Mouse (Mus musculus) spleen, adult 12 weeks (tissue): ENCODE measurements around the gene Lama5.

Experiments
- DNase-seq: peaks from one replicate; pipeline ENCODE4 v3.0.0; 2022; ENCODE audit warnings: low spot score

Gene Lama5

DNA sequence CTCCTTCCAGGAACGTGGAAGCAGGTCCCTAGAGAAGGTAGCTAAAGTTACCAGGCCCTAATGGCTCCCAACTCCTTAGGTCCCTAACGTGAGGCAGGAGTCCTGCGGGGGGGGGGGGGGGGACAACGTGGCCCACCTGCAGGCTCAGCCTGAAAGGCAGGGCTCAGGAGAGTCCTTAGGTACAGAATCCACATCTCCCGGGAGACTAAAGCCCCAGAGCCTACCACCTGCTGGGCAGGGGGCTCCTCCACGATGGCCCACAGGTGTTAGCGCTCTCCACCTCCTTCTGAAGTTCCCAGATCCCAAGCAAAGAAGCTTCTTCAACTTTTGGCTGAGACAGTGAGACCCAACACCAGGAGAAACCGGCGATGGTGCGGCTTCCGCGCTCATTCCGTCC lies 1.0 kb downstream of the Lama5 start:
- no peak for DNase-seq

- no peak for DNase-seq
Observed at GRCm38 (mm10) chr2:180222250-180222649, 3.4 kb downstream of the Lama5 start.

DNA sequence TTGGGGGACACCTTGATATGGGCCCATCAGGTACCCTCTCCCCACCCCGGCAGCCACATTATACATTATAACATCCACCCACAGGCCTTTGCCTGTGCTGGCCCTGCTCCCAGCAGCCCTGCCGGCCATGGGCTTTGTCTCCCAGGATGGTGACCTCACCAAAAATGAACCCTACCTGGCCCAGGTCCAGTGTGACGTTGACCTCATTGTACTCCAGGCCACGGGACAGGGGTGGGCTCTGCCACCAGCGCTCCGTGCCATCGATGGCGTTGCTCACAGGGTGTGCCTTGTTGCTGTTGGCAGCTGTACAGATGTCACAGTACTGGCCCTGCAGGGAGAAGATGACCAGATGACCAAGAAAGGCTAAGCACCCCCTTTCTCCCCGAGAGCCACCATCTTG lies 4.6 kb downstream of the Lama5 start:
- no peak for DNase-seq

- DNase-seq: no peak
Observed at GRCm38 (mm10) chr2:180220165-180220564, 5.5 kb downstream of the Lama5 start.

GRCm38 (mm10) chr2:180219145-180219943 lies 6.3 kb downstream of the Lama5 start:
- no peak for DNase-seq

DNA sequence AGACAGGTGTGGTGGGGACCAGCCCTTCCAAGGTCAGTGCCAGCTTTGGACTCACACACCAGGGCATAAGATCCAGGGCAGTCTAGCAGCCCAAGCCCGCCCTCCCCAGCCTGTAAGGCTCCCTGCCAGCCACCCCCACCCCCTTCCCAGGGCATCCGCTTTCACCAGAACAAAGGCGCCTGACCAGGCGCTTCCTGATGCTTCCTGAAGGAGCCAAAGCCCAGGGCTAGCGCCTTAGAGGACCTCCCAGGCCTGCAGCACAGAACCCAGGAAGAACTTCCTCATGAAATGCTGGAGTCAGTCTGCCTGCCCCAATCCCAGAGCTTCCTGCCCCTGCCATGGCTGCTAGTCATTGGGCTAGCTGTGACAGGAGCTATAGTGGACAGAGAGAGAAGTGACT lies 7.0 kb downstream of the Lama5 start:
- no peak for DNase-seq

DNA sequence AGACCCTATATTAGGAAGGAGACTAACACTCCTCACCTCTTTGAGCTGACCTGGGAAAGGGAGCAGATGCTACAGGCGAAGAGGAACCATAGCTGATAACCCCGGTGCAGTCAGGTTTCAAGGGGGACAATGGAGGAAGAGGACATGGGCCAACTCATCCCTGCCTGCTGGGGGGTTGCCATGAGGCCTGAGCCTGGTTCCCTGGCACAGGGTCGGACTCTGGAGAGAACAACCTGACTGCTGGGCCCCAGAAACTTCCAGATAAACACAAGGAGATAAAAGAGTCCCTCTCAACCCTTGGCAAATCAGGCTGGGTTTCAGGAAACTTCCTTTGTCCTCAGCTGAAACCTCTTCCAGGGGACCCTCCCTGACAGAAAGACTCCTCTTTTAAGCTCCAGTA lies 7.4 kb downstream of the Lama5 start:
- DNase-seq: no peak

- no peak for DNase-seq
Observed at GRCm38 (mm10) chr2:180217587-180217986, 8.1 kb downstream of the Lama5 start.

DNA sequence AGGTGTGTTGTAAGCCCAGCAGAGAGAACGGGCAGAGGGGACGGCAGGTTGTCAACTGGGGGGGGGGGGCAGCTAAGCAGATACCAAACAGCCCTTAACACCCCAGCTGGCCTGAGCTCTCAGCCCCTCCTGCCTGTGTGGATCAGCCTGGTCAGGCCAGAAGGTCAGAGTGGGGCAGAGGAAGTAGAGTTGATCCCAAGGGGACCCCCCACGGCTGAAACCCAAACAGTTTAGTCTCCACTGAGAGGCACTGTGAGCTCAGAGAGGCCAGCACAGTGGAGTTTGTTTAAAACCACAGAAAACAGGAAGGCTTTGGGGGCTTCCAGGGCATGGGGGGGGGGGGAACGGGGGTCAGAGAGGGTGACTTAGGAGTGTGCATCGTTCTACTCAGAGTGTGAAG lies 8.7 kb downstream of the Lama5 start:
- DNase-seq: no peak

- DNase-seq: no peak
Observed at GRCm38 (mm10) chr2:180215951-180216350, 9.7 kb downstream of the Lama5 start.

GRCm38 (mm10) chr2:180215011-180215461 lies 10.6 kb downstream of the Lama5 start:
- DNase-seq: no peak

DNA sequence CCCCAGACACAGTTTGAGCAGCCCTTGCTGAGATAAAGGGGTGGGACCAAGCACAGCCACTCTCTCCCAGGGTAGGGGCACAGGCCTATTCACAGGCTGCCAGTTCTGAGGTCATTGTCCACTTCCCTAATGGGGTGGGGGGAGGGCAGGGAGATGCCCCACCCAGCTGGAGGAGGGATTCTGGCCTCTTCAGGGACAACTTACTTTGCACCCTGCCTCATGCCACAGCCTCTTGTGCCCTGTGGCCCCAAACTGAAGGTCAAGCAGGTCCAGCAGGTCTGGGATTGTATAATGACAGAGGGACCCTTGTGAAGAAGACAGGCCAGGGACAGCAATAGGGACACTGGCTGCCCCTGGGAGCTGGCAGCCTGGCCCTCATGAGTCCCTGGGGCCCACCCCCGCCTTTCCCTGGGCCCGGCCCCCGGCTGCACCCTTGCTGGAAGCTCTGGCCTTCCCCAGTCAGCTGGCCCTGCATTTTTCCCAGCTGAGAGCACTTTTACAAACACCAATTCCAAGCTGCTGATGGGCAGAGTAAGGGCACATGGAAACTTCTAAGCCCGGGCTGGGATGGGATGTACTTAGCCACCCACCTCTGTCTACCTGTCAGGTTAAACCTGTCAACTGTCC lies 11.2 kb downstream of the Lama5 start:
- DNase-seq: no peak

DNA sequence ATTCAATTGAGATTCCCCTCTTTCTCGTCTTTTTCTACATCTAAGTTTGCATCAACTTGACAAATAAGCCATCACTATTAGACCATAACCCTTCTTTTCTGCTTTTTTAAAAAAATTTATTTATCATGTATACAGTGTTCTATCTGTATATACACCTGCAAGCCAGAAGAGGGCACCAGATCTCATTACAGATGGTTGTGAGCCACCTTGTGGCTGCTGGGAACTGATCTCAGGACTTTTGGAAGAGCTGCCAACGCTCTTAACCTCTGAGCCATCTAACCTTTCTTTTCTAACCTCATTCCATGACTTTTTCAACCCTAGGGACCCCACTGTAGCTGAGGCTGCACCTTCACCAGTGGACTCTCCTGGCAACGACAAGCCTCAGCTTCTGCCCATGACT lies 13.4 kb downstream of the Lama5 start:
- no peak for DNase-seq

DNA sequence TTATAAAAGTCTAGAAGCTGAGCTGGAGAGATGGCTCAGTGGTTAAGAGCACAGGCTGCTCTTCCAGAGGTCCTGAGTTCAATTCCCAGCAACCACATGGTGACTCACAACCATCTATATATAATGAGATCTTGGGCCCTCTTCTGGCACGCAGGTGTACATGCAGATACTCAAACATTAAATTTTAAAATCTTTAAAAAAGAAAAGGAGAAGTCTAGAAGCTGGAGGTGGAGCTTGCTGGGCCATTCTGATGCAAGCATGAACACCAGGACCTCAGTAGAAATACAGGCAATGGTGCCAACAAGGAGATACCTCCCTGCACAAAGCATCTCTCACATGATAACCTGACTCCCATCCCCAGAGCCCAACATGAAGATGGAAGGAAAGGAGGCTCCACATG lies 16.7 kb downstream of the Lama5 start:
- DNase-seq: no peak

- DNase-seq: no peak
Observed at GRCm38 (mm10) chr2:180207840-180208239, 17.8 kb downstream of the Lama5 start.

DNA sequence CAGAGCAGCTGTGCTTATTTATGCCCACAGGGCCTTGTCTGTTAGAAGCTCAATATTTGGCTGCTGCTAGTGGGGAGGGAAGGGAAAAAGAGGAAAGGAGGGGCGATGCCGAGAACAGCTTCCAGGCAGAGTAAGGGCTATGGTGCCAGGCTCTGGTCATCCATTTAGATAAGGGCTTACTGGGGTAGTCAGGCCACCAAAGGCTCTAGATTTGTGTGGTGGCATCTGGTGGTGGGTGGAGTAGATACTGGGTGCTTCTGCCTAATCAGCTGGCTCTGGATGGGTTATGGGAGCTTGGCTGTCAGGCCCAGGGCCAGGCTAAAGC lies 19.7 kb downstream of the Lama5 start:
- DNase-seq: no peak

- DNase-seq: no peak
Observed at GRCm38 (mm10) chr2:180205083-180205955, 20.3 kb downstream of the Lama5 start.

DNA sequence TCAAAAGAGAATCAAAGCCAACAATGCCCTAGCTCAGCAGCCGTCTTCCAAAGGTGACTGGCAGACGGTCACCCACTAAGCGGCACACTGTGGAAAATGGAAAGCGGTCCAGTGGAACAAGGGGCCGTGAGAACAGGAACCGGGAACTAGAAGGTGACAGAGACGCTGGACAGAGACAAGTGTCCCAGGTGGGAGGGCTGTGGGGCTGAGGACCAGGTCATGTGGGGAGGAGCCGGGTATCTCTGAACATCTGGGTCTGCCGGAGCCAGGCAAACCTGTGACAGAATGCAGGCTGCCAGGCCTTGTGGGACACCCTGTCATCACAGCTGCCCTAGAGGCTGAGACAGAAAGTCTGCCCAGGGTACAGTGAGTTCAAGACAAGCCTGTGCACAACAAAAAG lies 21.2 kb downstream of the Lama5 start:
- DNase-seq: no peak

DNA sequence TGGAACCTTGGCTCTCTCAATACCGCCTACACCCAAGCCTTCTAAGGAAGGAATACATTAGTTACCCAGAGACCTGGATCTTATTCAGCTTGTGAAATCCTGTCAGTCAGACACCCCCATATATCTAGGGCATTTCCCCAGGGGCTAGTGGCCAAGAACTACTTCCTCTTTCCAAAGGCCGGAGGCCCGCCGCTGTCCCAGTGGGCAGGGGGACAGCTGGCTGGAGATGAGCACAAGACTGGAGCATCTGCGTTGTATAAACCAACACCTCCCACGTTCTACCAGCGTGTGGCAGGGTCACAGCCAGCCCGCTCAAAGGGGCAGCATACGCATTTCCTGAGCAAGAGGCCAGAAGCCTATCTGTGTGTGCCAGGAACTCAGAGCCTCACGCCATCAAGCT lies 22.9 kb downstream of the Lama5 start:
- no peak for DNase-seq

- no peak for DNase-seq
Observed at GRCm38 (mm10) chr2:180202263-180202662, 23.4 kb downstream of the Lama5 start.

DNA sequence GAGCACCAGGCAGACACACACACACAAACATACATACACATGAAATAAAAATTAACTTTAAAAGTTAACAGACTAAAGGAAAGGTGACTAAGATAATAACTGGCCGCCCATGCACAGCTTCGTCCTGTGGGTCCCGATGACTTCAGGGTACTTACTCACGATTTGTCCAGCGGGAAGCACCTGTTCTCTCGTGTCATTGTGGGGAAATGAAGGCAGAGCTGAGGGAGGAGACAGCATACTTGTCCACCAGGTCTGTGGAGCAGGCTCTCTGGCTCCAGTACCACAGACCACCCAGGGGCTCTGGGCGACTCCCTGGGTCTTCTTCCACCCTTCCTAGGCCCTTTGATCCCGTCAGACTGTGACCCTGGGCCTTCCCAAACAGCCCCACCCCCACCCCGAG lies 24.4 kb downstream of the Lama5 start:
- DNase-seq: no peak

DNA sequence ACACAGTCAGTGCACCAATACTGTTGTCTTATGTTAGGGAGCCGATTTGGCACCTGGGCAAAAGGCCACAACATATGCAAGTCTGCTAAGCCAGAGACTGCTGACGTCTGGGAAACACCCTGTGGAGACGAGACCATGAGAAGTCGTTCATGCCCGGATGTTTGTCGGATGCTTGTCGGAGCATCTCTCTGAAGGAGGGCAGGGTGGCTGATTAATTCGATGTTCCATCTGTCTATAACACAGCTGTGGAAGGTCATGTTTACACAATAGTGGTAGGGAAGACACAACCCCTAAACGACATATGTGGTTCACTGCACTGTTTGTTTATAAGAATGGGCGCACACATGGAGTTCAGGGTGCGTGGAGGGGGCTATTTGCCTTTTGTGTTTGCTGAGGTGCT lies 25.0 kb downstream of the Lama5 start:
- DNase-seq: no peak

DNA sequence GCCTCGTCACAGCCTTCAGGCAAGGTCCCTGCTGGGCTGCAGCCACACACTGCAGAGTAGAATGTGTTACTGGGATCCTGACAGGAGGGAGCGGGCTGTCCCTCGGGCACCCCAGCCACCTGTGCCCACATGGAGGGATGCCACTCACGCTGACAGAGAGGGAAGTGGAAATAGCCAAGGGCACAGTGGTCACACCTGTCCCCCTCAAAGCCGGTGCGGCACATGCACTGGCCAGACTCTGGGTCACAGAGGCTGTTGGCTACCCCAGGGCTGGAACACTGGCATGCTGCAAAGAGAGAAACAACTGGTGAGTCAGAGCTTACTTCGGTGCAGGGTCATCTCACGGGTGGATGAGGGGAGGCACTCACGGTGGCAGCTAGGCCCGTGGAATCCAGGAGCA lies 26.9 kb downstream of the Lama5 start:
- no peak for DNase-seq
